11 mouse cellular contexts compared by ENCODE assay signal in the genomic region with DNA sequence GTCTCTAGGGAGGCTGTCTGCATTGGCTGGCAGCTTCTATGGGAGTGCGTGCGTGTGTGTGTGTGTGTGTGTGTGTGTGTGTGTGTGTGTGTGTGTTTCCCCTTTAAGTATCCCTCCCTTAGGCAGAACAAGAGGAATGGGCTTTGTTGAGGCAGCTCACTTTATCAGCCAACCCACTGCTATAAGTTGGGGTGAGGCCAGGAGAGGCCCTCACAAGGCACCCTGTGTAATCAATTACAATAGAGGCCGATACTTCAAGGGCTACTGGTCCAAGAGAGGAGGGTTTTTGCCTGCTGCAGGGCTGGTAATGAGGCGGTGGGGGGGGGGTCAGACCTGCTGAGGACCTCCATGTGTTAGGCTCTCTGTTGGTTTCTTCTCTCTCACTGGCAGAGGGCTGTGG.
"Had no signal": no experiment of that assay in that cellular context is flagged by ENCODE, and none has a peak within 500 bp of the region (broad histone marks: within the 10 kb centered on the region; RNA-seq: fewer than 3 reads in every experiment).

No protein-coding gene starts in this region.

- H3K4me2 ChIP-seq: limb, embryonic 12.5 days; liver, embryonic 13.5 days had no signal

- H3K4me3 ChIP-seq: layer of hippocampus, adult 2 months; limb, embryonic 12.5 days; liver, embryonic 13.5 days had no signal

- DNase-seq: kidney, postnatal 10 days; kidney, postnatal 4 days; liver; liver, embryonic 13.5 days; lung, adult 18-20 months; right cerebral cortex, adult 18-20 months; right cerebral cortex, postnatal 25 days; thymus, postnatal 4 days had no signal

- H3K9me3 ChIP-seq: limb, embryonic 12.5 days; liver, embryonic 13.5 days had no signal

- H3K36me3 ChIP-seq: limb, embryonic 12.5 days; liver, embryonic 13.5 days had no signal

- H3K4me1 ChIP-seq: liver, embryonic 13.5 days had no signal

- H3K27ac ChIP-seq: layer of hippocampus, adult 2 months; limb, embryonic 12.5 days; liver, embryonic 13.5 days; stomach, postnatal 0 days had no signal

- H3K9ac ChIP-seq: limb, embryonic 12.5 days; liver, embryonic 13.5 days had no signal
